Mouse (Mus musculus) forebrain, embryonic 11.5 days (tissue): ENCODE data around the gene Gm7029. TPM values are rescaled to one million over a fixed set of nuclear protein-coding genes. Genes with fewer than 3 reads are reported as not detected.
"Not testable (repeated sequence)": the region's sequence is repeated elsewhere in the genome, so short reads cannot be mapped to it uniquely, and the experiment has no call there.

Experiments
- ATAC-seq: fragments of 200-750 bp; cut with Nextera tagmentation; replicated peaks from 2 replicates; pipeline ENCODE4 v1.8.0; 2017; ENCODE audit warnings: moderate TSS enrichment; ENCODE audit not compliant: low FRiP score
- DNase-seq: peaks from one replicate; pipeline ENCODE4 v3.0.0-alpha.2; 2017; ENCODE audit warnings: low spot score
- H3K27ac ChIP-seq: fragments of 300-500 bp; sonication (generic); 2 replicates; pipeline ENCODE4 v1.5.1; 2014; ENCODE audit warnings: low read depth, low read length
- H3K27me3 ChIP-seq: fragments of 300-500 bp; sonication (generic); 2 replicates; pipeline ENCODE4 v1.6.1; 2014; ENCODE audit warnings: mild to moderate bottlenecking, low read length, mixed read lengths; ENCODE audit not compliant: control insufficient read depth, insufficient read depth
- H3K36me3 ChIP-seq: fragments of 300-500 bp; sonication (generic); 2 replicates; pipeline ENCODE4 v1.6.1; 2014; ENCODE audit warnings: mild to moderate bottlenecking, low read length, moderate library complexity, mixed read lengths; ENCODE audit not compliant: control insufficient read depth, insufficient read depth
- H3K4me1 ChIP-seq: fragments of 300-500 bp; sonication (generic); replicated peaks from 2 replicates; pipeline ENCODE4 v1.6.1; 2014; ENCODE audit warnings: low read length, mixed read lengths; ENCODE audit not compliant: control insufficient read depth, insufficient read depth
- H3K4me2 ChIP-seq: fragments of 300-500 bp; sonication (generic); 2 replicates; pipeline ENCODE4 v1.6.1; 2014; ENCODE audit warnings: low read depth, mild to moderate bottlenecking, low read length, moderate library complexity, mixed read lengths; ENCODE audit not compliant: severe bottlenecking
- H3K4me3 ChIP-seq: fragments of 300-500 bp; sonication (generic); 2 replicates; pipeline ENCODE4 v1.5.1; 2014; ENCODE audit warnings: low read depth, low read length
- H3K9ac ChIP-seq: fragments of 300-500 bp; sonication (generic); 2 replicates; pipeline ENCODE4 v1.6.1; 2014; ENCODE audit warnings: low read length
- H3K9me3 ChIP-seq: fragments of 300-500 bp; sonication (generic); 2 replicates; pipeline ENCODE4 v1.6.1; 2016; ENCODE audit warnings: low read length, mixed read lengths; ENCODE audit not compliant: control insufficient read depth
- WGBS: fragments of 180-500 bp; shearing (Covaris S2); extraction: QIAGEN DNeasy Blood & Tissue Kit; methylation state at CpG from one replicate; pipeline ENCODE4 v1.1.7; 2014; 5-methylcytosine and 5-hydroxymethylcytosine counted together
- polyA plus RNA-seq: library from polyadenylated mRNA; unstranded; fragments of >200 nt; fragmentation: Nextera tagmentation; extraction: Ambion mirVana; gene quantifications from 2 replicates; pipeline ENCODE4 v1.2.1, GENCODE M21; 2014

The Gm7029 gene
- polyA plus RNA-seq, 1 experiment from 2014 or later, result not detected

DNA sequence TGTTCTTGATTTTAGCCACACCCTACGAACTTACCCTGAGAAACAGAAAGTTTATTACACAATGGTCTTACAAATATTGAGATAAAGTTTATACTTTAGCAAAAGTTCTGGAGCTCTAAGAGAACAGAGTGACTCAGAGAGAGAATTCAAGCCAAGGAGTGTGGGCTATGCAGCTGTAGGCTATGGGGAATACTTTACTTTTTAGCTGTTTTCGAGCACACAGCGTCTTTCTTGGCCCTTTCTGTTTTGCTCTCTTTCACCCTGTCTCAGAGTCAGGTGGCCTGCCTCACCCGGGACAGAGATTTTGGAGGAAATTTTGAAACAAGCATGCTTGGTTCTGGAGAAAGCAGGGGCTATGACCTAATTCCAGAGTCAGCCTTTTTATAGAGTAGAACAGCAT, 24.6 kb downstream of the Gm7029 start:
- DNase-seq, ATAC-seq: not testable (repeated sequence)
- WGBS, result 85% methylated on average over 4 of the region's 4 CpGs

DNA sequence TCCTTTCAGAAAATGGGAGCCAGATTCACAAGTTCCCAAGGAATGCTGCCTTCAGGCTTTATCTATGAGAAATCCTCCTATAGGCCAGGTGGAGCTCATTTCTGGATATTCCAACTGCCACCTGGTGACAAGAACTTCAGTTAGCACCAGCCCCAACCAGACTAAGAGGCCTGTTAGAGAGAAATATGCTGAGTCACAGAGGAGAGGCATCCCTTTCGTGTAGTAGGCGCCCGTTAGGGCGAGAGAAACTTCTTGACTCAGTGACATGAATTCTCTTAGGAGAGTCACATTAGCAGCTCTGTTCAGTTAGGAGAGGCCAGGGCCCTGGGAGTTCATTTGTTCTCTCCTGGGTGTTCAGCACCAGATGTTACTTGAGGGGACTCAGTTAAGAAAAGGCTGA, 26.0 kb downstream of the Gm7029 start:
- WGBS, result 84% methylated on average over 4 of the region's 4 CpGs
- no peak overlapping the region for H3K4me2 ChIP-seq
- H3K9ac ChIP-seq, result no peak overlapping the region
- H3K27me3 ChIP-seq, result no peaks in the 10 kb centered on the region
- no peak overlapping the region for H3K4me3 ChIP-seq
- H3K9me3 ChIP-seq, result no peaks in the 10 kb centered on the region
- H3K27ac ChIP-seq, result no peak overlapping the region
- no peak for DNase-seq
- ATAC-seq, result no peak
- H3K4me1 ChIP-seq, result no peaks in the 10 kb centered on the region
- H3K36me3 ChIP-seq, result no peaks in the 10 kb centered on the region

More for the DNA sequence above, 24.6 kb downstream of the Gm7029 start:
- not testable (repeated sequence) for H3K27me3 ChIP-seq, H3K4me3 ChIP-seq, H3K4me2 ChIP-seq, H3K4me1 ChIP-seq, H3K27ac ChIP-seq, H3K9ac ChIP-seq, H3K9me3 ChIP-seq, H3K36me3 ChIP-seq

DNA sequence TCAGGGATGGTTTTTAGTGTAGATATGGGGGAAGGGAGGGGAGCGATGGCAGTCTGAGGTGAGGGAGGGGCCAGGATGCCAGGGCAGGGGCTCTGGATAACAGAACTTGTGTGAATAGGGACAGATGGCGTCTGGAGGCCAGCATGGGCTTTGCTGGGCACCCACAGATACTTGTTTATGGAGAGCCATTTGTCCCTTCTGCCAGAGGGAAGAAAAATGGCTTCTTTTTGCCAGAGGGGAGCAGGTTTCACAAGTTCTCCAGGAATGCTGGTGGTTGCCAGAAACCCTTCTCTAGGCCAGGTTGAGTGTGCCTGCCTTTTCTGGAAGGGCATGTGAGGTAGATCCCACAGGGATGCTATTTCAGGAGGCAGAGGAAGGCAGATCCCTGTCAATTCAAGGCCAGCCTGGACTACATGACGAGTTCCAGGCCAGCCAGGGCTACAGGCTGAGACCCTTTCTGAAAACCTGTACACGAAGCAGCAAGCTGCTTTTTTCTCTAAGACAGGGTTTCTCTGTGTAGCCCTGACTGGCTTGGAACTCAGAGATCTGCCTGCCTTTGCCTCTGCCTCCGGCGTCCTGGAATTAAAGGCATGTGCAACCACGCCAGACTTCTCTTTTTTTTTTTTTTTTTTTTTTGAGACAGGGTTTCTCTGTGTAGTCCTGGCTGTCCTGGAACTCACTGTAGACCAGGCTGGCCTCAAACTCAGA, 26.8 kb downstream of the Gm7029 start:
- Histone ChIP-seq H3K36me3 (no peaks in the 10 kb centered on the region), H3K4me1 (no peaks in the 10 kb centered on the region), H3K27ac (no peak overlapping the region), H3K9me3 (no peaks in the 10 kb centered on the region), H3K4me2 (no peak overlapping the region), H3K27me3 (no peaks in the 10 kb centered on the region), H3K9ac (no peak overlapping the region), H3K4me3 (no peak overlapping the region)
- no peak for ATAC-seq
- no peak for DNase-seq
- WGBS, result 75% methylated on average over 7 of the region's 7 CpGs

DNA sequence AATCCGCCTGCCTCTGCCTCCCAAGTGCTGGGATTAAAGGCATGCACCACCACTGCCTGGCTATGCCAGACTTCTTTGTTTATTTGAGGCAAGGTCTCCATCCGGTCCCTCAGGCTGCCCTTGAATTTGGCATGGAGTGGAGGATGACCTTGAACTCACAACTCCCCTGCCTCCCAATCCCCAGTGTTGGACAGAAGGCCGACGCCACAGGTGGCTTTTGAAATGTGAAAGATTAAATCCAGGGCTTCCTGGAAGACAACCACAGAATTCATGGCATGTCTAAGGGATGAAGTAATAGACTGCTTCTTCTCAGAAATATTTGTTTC, 27.3 kb downstream of the Gm7029 start:
- no peaks in the 10 kb centered on the region for H3K9me3 ChIP-seq
- H3K4me3 ChIP-seq, result no peak overlapping the region
- no peak for ATAC-seq
- DNase-seq, result no peak
- no peaks in the 10 kb centered on the region for H3K36me3 ChIP-seq
- no peak overlapping the region for H3K4me2 ChIP-seq
- 82% methylated on average over 4 of the region's 4 CpGs for WGBS
- H3K27me3 ChIP-seq, result no peaks in the 10 kb centered on the region
- no peak overlapping the region for H3K9ac ChIP-seq
- no peaks in the 10 kb centered on the region for H3K4me1 ChIP-seq
- no peak overlapping the region for H3K27ac ChIP-seq

DNA sequence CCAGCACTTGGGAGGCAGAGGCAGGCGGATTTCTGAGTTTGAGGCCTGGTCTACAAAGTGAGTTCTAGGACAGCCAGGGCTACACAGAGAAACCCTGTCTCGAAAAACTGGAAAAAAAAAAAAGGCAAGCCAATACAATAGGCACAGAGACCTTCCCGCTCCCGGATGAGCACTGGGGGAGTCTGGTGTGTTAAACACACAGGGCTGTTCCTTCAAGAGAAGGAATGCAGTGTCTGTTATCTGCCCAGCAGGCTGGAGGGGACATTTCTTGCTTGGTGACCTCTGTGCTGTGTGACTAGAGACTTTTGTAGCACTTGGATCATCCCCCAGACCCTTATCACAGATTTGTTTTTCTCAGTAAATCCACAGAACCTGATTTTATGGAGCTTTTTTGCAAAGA, 28.0 kb downstream of the Gm7029 start:
- DNase-seq, result no peak
- Histone ChIP-seq H3K4me2 (no peak overlapping the region), H3K9me3 (no peaks in the 10 kb centered on the region), H3K36me3 (no peaks in the 10 kb centered on the region), H3K4me3 (no peak overlapping the region), H3K27ac (no peak overlapping the region), H3K4me1 (no peaks in the 10 kb centered on the region), H3K9ac (no peak overlapping the region), H3K27me3 (no peaks in the 10 kb centered on the region)
- 76% methylated on average over 4 of the region's 4 CpGs for WGBS
- no peak for ATAC-seq

DNA sequence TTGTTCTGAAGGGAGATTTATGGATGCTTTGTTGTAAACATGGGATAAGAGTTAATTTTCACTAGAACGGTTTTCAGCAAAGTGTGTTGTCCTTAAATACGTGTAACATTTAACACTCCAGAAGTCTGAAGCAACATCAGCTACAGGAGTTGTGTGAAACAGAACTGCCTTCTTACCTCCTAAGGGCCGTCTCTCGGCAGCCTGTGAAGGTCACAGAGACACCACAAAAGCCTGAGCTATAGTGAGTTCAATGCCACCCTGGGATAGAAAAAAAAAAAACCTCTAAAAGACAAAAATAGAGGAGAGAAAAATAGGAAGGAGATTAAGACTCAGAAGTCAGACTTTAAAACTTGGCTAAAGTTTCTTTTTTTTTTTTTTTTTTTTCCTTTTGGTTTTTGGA, 28.4 kb downstream of the Gm7029 start:
- Histone ChIP-seq H3K36me3 (no peaks in the 10 kb centered on the region), H3K27ac (no peak overlapping the region), H3K4me3 (no peak overlapping the region), H3K9me3 (no peaks in the 10 kb centered on the region), H3K4me1 (no peaks in the 10 kb centered on the region), H3K27me3 (no peaks in the 10 kb centered on the region), H3K9ac (no peak overlapping the region), H3K4me2 (no peak overlapping the region)
- ATAC-seq (no peak), DNase-seq (no peak)
- 87% methylated on average over 4 of the region's 4 CpGs for WGBS

DNA sequence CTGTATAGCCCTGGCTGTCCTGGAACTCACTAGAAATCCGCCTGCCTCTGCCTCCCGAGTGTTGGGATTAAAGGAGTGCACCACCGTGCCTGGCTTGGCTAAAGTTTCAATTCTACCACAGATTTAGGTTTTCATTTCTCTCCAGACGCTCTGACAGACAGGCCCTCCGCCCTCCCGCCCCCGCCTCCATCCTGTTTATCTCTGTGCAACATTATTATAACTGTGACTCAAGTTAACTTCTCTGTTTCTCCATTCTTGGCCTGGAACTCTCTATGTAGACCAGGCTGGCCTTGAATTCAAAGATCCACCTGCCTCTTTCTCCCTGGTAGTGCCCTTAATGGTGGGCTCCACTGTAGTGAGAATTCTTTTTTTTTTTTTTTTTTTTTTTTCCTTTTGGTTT, 28.9 kb downstream of the Gm7029 start:
- H3K4me2 ChIP-seq, result no peak overlapping the region
- no peaks in the 10 kb centered on the region for H3K9me3 ChIP-seq
- WGBS, result 90% methylated on average over 7 of the region's 7 CpGs
- H3K27ac ChIP-seq, result no peak overlapping the region
- no peak overlapping the region for H3K9ac ChIP-seq
- no peaks in the 10 kb centered on the region for H3K4me1 ChIP-seq
- ATAC-seq (no peak), DNase-seq (no peak)
- no peaks in the 10 kb centered on the region for H3K27me3 ChIP-seq
- no peaks in the 10 kb centered on the region for H3K36me3 ChIP-seq
- no peak overlapping the region for H3K4me3 ChIP-seq

DNA sequence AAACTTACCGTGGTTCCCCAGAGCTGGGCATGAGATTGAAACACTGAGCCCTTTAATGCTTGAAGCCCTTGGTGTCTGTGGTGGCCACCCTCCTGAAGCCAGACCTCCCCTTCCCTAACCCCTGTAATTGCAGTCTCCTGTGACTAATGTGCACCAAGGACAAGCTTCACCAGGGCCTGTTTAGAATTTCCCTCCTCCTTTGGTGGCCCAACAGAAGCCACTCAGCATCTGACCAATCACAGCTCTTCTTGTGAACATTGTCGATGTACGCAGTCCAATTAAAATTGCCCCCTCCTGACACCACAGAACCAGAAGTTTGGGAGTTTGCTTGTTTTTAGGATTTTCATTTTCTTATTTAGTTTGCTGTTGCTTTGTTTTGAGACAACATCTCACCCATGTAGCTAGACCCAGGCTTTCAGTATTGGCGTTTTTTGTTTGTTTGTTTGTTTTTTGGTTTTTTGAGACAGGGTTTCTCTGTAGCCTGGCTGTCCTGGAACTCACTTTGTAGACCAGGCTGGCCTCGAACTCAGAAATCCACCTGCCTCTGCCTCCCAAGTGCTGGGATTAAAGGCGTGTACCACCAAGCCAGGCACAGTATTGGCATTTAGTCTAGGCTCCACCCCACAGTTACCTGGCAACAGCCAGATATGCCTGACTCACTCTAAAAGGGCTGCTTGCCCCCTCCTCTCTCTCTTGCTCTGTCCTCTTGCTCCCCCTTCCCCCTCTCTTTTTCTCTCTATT, 30.4 kb downstream of the Gm7029 start:
- not testable (repeated sequence) for H3K27ac ChIP-seq, H3K4me3 ChIP-seq, H3K27me3 ChIP-seq, DNase-seq, H3K9ac ChIP-seq, H3K4me1 ChIP-seq, H3K4me2 ChIP-seq, H3K36me3 ChIP-seq, H3K9me3 ChIP-seq, ATAC-seq
- WGBS, result 79% methylated on average over 6 of the region's 6 CpGs

DNA sequence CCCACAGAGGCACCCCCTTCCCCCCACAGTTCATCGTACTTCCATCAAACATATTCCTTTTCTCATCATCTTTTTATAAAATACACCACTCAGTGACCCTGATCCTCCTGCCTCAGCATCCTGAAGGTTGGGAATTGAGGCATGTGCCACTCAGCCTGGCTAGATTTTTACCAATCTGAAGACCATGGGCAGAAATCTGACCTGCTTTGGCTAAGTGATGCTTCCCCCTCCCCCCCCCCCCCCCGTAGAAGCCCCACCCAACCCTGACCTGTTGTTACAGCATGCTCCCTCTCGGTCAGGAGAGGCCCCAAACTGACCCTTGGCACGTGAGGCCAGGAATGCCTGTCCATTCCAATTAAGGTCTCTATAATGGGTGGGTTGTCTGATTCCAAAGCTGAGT, 31.2 kb downstream of the Gm7029 start, which contains the start of gene Platr17:
Gene Platr17, plus strand, starts transcription at position 301 of the 400 bp plus-strand sequence.
- not testable (repeated sequence) for H3K36me3 ChIP-seq, ATAC-seq, DNase-seq, H3K9me3 ChIP-seq, H3K27ac ChIP-seq, H3K4me3 ChIP-seq, H3K4me2 ChIP-seq, H3K27me3 ChIP-seq, H3K9ac ChIP-seq, H3K4me1 ChIP-seq
- 38% methylated on average over 3 of the region's 4 CpGs for WGBS
